Mouse (Mus musculus) heart, postnatal 0 days (tissue): ENCODE measurements around the gene Hs3st4. TPM values are rescaled to one million over a fixed set of nuclear protein-coding genes. Genes with fewer than 3 reads are reported as not detected.

Experiments used
- ATAC-seq: fragments of 200-750 bp; cut with Nextera tagmentation; 2 replicates; pipeline ENCODE4 v1.8.0; 2017; ENCODE audit warnings: low read depth, moderate number of reproducible peaks, moderate library complexity; ENCODE audit not compliant: insufficient read depth
- DNase-seq: peaks from one replicate; pipeline ENCODE4 v3.0.0-alpha.2; 2016; ENCODE audit warnings: low spot score
- H3K27ac ChIP-seq: fragments of 300-500 bp; sonication (generic); 2 replicates; pipeline ENCODE4 v1.5.1; 2014; ENCODE audit warnings: low read depth, mild to moderate bottlenecking
- H3K27me3 ChIP-seq: fragments of 300-500 bp; sonication (generic); 2 replicates; pipeline ENCODE4 v1.6.1; 2014; ENCODE audit warnings: low read length, mixed read lengths; ENCODE audit not compliant: control insufficient read depth, insufficient read depth
- H3K36me3 ChIP-seq: fragments of 300-500 bp; sonication (generic); replicated peaks from 2 replicates; pipeline ENCODE4 v1.6.1; 2014; ENCODE audit warnings: low read length, mixed read lengths; ENCODE audit not compliant: control insufficient read depth, insufficient read depth
- H3K4me1 ChIP-seq: fragments of 300-500 bp; sonication (generic); 2 replicates; pipeline ENCODE4 v1.6.1; 2014; ENCODE audit warnings: antibody characterized with exemption; ENCODE audit not compliant: control insufficient read depth, insufficient read depth
- H3K4me2 ChIP-seq: fragments of 300-500 bp; sonication (generic); 2 replicates; pipeline ENCODE4 v1.6.1; 2014; ENCODE audit warnings: low read depth, mild to moderate bottlenecking, low read length, moderate library complexity
- H3K4me3 ChIP-seq: fragments of 300-500 bp; sonication (generic); 2 replicates; pipeline ENCODE4 v1.5.1; 2014; ENCODE audit warnings: low read depth, low read length
- H3K9ac ChIP-seq: fragments of 300-500 bp; sonication (generic); replicated peaks from 2 replicates; pipeline ENCODE4 v1.6.1; 2014; ENCODE audit warnings: low read depth, low read length, mixed read lengths
- H3K9me3 ChIP-seq: fragments of 300-500 bp; sonication (generic); replicated peaks from 2 replicates; pipeline ENCODE4 v1.6.1; 2016; ENCODE audit warnings: low read length; ENCODE audit not compliant: control insufficient read depth
- CTCF ChIP-seq: IDR thresholded peaks from 2 replicates; pipeline ENCODE4 v1.5.1; 2016; ENCODE audit warnings: antibody characterized with exemption, control low read depth, low read depth
- EP300 ChIP-seq: IDR thresholded peaks from 2 replicates; pipeline ENCODE4 v1.6.1; 2016; ENCODE audit warnings: antibody characterized with exemption, low read depth
- WGBS: fragments of 180-500 bp; shearing (Covaris S2); extraction: QIAGEN DNeasy Blood & Tissue Kit; methylation state at CpG from one replicate; pipeline ENCODE4 v1.1.7; 2014; 5-methylcytosine and 5-hydroxymethylcytosine counted together
- polyA plus RNA-seq: library from polyadenylated mRNA; unstranded; fragments of >200 nt; fragmentation: Nextera tagmentation; extraction: Ambion mirVana; gene quantifications from 2 replicates; pipeline ENCODE4 v1.2.1, GENCODE M21; 2015
- total RNA-seq: library from RNA; depleted of rRNA; stranded (reverse); fragments of >200 nt; gene quantifications from 2 replicates; pipeline ENCODE4 v1.2.3, GENCODE M21; 2014; ENCODE audit warnings: low replicate concordance; rRNA removed

Gene Hs3st4
- total RNA-seq (0.34 and 1.6 TPM in 2 replicates), polyA plus RNA-seq (0.45 and 0.52 TPM in 2 replicates)

- Histone ChIP-seq H3K27me3 (peaks cover 70% of the 10 kb centered on the region), H3K4me2 (peak within 1 kb of the TSS; percentile 71), H3K9me3 (no peaks in the 10 kb centered on the region), H3K27ac (no peak within 1 kb of the TSS), H3K4me1 (no peaks in the 10 kb centered on the region), H3K4me3 (peak within 1 kb of the TSS; percentile 45), H3K9ac (no peak within 1 kb of the TSS; the same call in 1 of the 2 replicates), H3K36me3 (no peaks in the 10 kb centered on the region)
- DNase-seq (no peak), ATAC-seq (no peak)
- TF ChIP-seq EP300 (no peak), CTCF (no peak)
- 2% methylated on average over 52 of the region's 74 CpGs for WGBS
Measured at GRCm38 (mm10) chr7:123982461-123983038, at the start of gene Hs3st4. Hs3st4 (plus strand) TSS chr7:123982869.

- H3K27me3 ChIP-seq: no peaks in the 10 kb centered on the region
- H3K27ac ChIP-seq: no peak overlapping the region
- 56% methylated on average over 3 of the region's 3 CpGs for WGBS
- no peaks in the 10 kb centered on the region for H3K9me3 ChIP-seq
- H3K4me2 ChIP-seq: no peak overlapping the region
- H3K4me1 ChIP-seq: no peaks in the 10 kb centered on the region
- ATAC-seq: no peak
- H3K36me3 ChIP-seq: no peaks in the 10 kb centered on the region
- DNase-seq: no peak
- TF ChIP-seq EP300 (no peak), CTCF (no peak)
- no peak overlapping the region for H3K4me3 ChIP-seq
- no peak overlapping the region for H3K9ac ChIP-seq
Measured at GRCm38 (mm10) chr7:123946836-123947235, 35.8 kb upstream of the Hs3st4 start.

GRCm38 (mm10) chr7:123963021-123963420, 19.6 kb upstream of the Hs3st4 start:
- Histone ChIP-seq H3K9ac (no peak overlapping the region), H3K4me1 (no peaks in the 10 kb centered on the region), H3K36me3 (no peaks in the 10 kb centered on the region), H3K27ac (no peak overlapping the region), H3K27me3 (no peaks in the 10 kb centered on the region), H3K4me3 (no peak overlapping the region), H3K9me3 (0 out of 2 replicates have a peak, but pooled peaks cover 8% of the 10 kb centered on the region), H3K4me2 (no peak overlapping the region)
- ATAC-seq (no peak), DNase-seq (no peak)
- TF ChIP-seq CTCF (no peak), EP300 (no peak)
- 69% methylated on average over 5 of the region's 5 CpGs for WGBS

- TF ChIP-seq EP300 (no peak), CTCF (peak; percentile 21; the same call in 1 of the 2 replicates)
- Histone ChIP-seq H3K4me3 (no peak overlapping the region), H3K36me3 (no peaks in the 10 kb centered on the region), H3K27me3 (no peaks in the 10 kb centered on the region), H3K9ac (no peak overlapping the region), H3K4me1 (no peaks in the 10 kb centered on the region), H3K27ac (no peak overlapping the region), H3K4me2 (no peak overlapping the region), H3K9me3 (0 out of 2 replicates have a peak, but pooled peaks cover 8% of the 10 kb centered on the region)
- DNase-seq (no peak), ATAC-seq (no peak)
- WGBS: 48% methylated on average over 10 of the region's 10 CpGs
Measured at GRCm38 (mm10) chr7:123964559-123965142, 18.0 kb upstream of the Hs3st4 start.

- H3K4me1 ChIP-seq: no peaks in the 10 kb centered on the region
- ATAC-seq (no peak), DNase-seq (no peak)
- no peaks in the 10 kb centered on the region for H3K27me3 ChIP-seq
- no peak overlapping the region for H3K27ac ChIP-seq
- H3K4me2 ChIP-seq: no peak overlapping the region
- TF ChIP-seq EP300 (no peak), CTCF (no peak)
- H3K9me3 ChIP-seq: 0 out of 2 replicates have a peak, but pooled peaks cover 8% of the 10 kb centered on the region
- no peak overlapping the region for H3K9ac ChIP-seq
- no peaks in the 10 kb centered on the region for H3K36me3 ChIP-seq
- WGBS: 56% methylated on average over 7 of the region's 7 CpGs
- no peak overlapping the region for H3K4me3 ChIP-seq
Measured at GRCm38 (mm10) chr7:123965515-123965914, 17.2 kb upstream of the Hs3st4 start.

GRCm38 (mm10) chr7:123975441-123975840, 7.2 kb upstream of the Hs3st4 start:
- TF ChIP-seq CTCF (no peak), EP300 (no peak)
- H3K27ac ChIP-seq: no peak overlapping the region
- no peak for DNase-seq
- no peak for ATAC-seq
- H3K36me3 ChIP-seq: no peaks in the 10 kb centered on the region
- no peaks in the 10 kb centered on the region for H3K9me3 ChIP-seq
- H3K9ac ChIP-seq: no peak overlapping the region
- no peak overlapping the region for H3K4me2 ChIP-seq
- H3K4me1 ChIP-seq: no peaks in the 10 kb centered on the region
- WGBS: 71% methylated on average over 7 of the region's 7 CpGs
- 0 out of 2 replicates have a peak, but pooled peaks cover 5% of the 10 kb centered on the region for H3K27me3 ChIP-seq
- no peak overlapping the region for H3K4me3 ChIP-seq
